Mouse (Mus musculus) MEL (cell line): ENCODE measurements at regions not wholly inside any gene's neighbourhood (a gene's known extent, or its start where the extent isn't known, plus 50 kb on each side); places are given as distances from the start of the nearest gene placed in this dataset.

Experiments
- DNase-seq: peaks from one replicate; pipeline ENCODE4 v3.0.0; 2011; ENCODE audit warnings: low read depth, low spot score
- H3K27ac ChIP-seq: 2 replicates; pipeline ENCODE4 v1.5.1; 2012; ENCODE audit warnings: low read depth, mild to moderate bottlenecking, control low read depth, low read length, moderate library complexity; ENCODE audit not compliant: control insufficient read depth
- H3K27me3 ChIP-seq, 2 experiments: fragments of 150-350 bp in 1 of 2; sonication (generic) in 1 of 2; 2 replicates each; pipeline ENCODE4 v1.6.1; 2012; ENCODE audit warnings: low read length in 2 of 2, mild to moderate bottlenecking in 2 of 2, improper control_type of control experiment in 1 of 2, moderate library complexity in 1 of 2; ENCODE audit not compliant: insufficient read depth in 2 of 2, control insufficient read depth in 1 of 2
- H3K36me3 ChIP-seq, 2 experiments: 2 replicates each; pipeline ENCODE4 v1.6.1; 2012 to 2014; ENCODE audit warnings: low read length in 2 of 2, improper control_type of control experiment in 1 of 2, inconsistent platforms in 1 of 2, mild to moderate bottlenecking in 1 of 2; ENCODE audit not compliant: insufficient read depth in 2 of 2, control insufficient read depth in 1 of 2
- H3K4me1 ChIP-seq, 2 experiments: fragments of 150-350 bp in 1 of 2; sonication (generic) in 1 of 2; 2 replicates each; pipeline ENCODE4 v1.6.1; 2012; ENCODE audit warnings: low read length in 2 of 2, improper control_type of control experiment in 1 of 2, mild to moderate bottlenecking in 1 of 2; ENCODE audit not compliant: insufficient read depth in 2 of 2, control insufficient read depth in 1 of 2
- H3K4me3 ChIP-seq, 2 experiments: fragments of 150-350 bp in 1 of 2; sonication (generic) in 1 of 2; 2 replicates each; pipeline ENCODE4 v1.5.1; 2012; ENCODE audit warnings: low read depth in 2 of 2, low read length in 2 of 2, mild to moderate bottlenecking in 2 of 2, moderate library complexity in 2 of 2, control low read depth in 1 of 2, improper control_type of control experiment in 1 of 2; ENCODE audit not compliant: control insufficient read depth in 1 of 2, insufficient read depth in 1 of 2
- H3K79me2 ChIP-seq: 2 replicates; pipeline ENCODE4 v1.6.1; 2012; ENCODE audit warnings: mild to moderate bottlenecking, low read length, moderate library complexity; ENCODE audit not compliant: control insufficient read depth, poor library complexity, insufficient read depth
- H3K9ac ChIP-seq: 2 replicates; pipeline ENCODE4 v1.6.1; 2012; ENCODE audit warnings: low read depth, mild to moderate bottlenecking, control low read depth, low read length, moderate library complexity; ENCODE audit not compliant: control insufficient read depth, poor library complexity, severe bottlenecking
- H3K9me3 ChIP-seq: fragments of 150-350 bp; sonication (generic); replicated peaks from 2 replicates; pipeline ENCODE4 v1.6.1; 2012; ENCODE audit warnings: mild to moderate bottlenecking, low read length, improper control_type of control experiment, moderate library complexity; ENCODE audit not compliant: insufficient read depth
- CTCF ChIP-seq, 3 experiments: IDR thresholded peaks in 2 of 3; conservative IDR thresholded peaks in 1 of 3; 2 replicates each; pipeline ENCODE4 v1.5.1; 2011 to 2012; ENCODE audit warnings: low read length in 3 of 3, low read depth in 2 of 3, mild to moderate bottlenecking in 2 of 3, improper control_type of control experiment in 1 of 3, inconsistent platforms in 1 of 3, mixed read lengths in 1 of 3, moderate library complexity in 1 of 3; ENCODE audit not compliant: control insufficient read depth in 1 of 3, insufficient read depth in 1 of 3, poor library complexity in 1 of 3, severe bottlenecking in 1 of 3
- GATA1 ChIP-seq: IDR thresholded peaks from 2 replicates; pipeline ENCODE4 v1.6.1; 2011; ENCODE audit warnings: low read depth, low read length, improper control_type of control experiment
- MYC ChIP-seq: IDR thresholded peaks from 2 replicates; pipeline ENCODE4 v1.6.1; 2011; ENCODE audit warnings: low read depth, mild to moderate bottlenecking, low read length, improper control_type of control experiment, moderate library complexity
- NELFE ChIP-seq: IDR thresholded peaks from 2 replicates; pipeline ENCODE4 v1.6.1; 2011; ENCODE audit warnings: low read depth, low read length, improper control_type of control experiment
- RAD21 ChIP-seq: IDR thresholded peaks from 2 replicates; pipeline ENCODE4 v1.6.1; 2011; ENCODE audit warnings: mild to moderate bottlenecking, low read depth, low read length, improper control_type of control experiment
- SIN3A ChIP-seq: IDR thresholded peaks from 2 replicates; pipeline ENCODE4 v1.6.1; 2012; ENCODE audit warnings: low read length, improper control_type of control experiment, inconsistent platforms
- SMC3 ChIP-seq: IDR thresholded peaks from 2 replicates; pipeline ENCODE4 v1.6.1; 2011; ENCODE audit warnings: low read depth, low read length, improper control_type of control experiment
- UBTF ChIP-seq: IDR thresholded peaks from 2 replicates; pipeline ENCODE4 v1.6.1; 2012; ENCODE audit warnings: low read depth, mild to moderate bottlenecking, inconsistent platforms, low read length, improper control_type of control experiment, moderate library complexity, borderline replicate concordance; ENCODE audit not compliant: insufficient read depth
- ZC3H11A ChIP-seq: IDR thresholded peaks from 2 replicates; pipeline ENCODE4 v1.6.1; 2012; ENCODE audit warnings: low read depth, mild to moderate bottlenecking, inconsistent platforms, low read length, improper control_type of control experiment
- ZKSCAN1 ChIP-seq: IDR thresholded peaks from 2 replicates; pipeline ENCODE4 v1.6.1; 2012; ENCODE audit warnings: low read depth, mild to moderate bottlenecking, inconsistent platforms, low read length, improper control_type of control experiment, moderate library complexity
- ZNF384 ChIP-seq: IDR thresholded peaks from 2 replicates; pipeline ENCODE4 v1.6.1; 2012; ENCODE audit warnings: low read depth, mild to moderate bottlenecking, inconsistent platforms, low read length, improper control_type of control experiment

DNA sequence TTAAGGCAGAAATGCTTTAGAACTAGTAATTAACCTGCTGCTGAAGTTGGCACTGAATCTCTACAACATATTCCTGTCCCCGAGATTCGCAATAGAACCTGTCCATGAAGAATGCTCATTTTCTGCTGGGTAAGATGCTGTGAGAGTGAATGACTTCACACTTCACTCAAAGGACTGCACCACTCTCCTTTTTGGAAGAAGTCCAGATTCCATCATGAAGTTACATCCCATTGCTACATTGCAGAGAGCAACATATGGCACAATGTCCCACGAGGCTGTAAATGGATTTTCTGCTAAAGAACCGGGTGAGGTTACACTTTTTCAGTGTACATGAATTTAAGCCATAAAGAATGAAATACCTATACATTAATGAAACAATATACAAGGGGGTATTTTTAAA lies 360.0 kb downstream of the Fscb start:
- Histone ChIP-seq H3K79me2 (no peaks in the 10 kb centered on the region), H3K9ac (no peak overlapping the region), H3K36me3 (no peaks in the 10 kb centered on the region), H3K4me1 (no peaks in the 10 kb centered on the region), H3K27ac (no peak overlapping the region), H3K4me3 (no peak overlapping the region), H3K27me3 (no peaks in the 10 kb centered on the region), H3K9me3 (no peaks in the 10 kb centered on the region)
- TF ChIP-seq UBTF (no peak), MYC (no peak), ZNF384 (no peak)
- no peak for DNase-seq

DNA sequence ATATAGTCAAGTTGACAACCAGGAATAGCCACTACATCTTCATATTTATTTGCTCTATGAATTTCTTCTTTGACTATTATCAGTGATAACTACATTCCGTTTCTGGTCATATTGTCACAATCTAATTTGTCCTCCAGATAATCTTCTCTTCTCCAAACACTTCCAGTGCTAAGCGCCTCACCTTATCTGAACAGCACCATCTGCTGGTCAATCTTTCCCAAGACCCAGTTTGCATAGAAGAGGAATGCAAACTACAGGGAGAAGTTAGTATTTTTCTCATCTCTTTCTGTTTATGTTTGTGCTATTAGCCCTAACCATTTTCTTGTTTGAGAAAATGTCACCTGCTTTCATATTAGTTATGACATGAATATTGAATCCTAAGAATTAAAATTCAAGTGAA lies 370.3 kb downstream of the Fscb start:
- Histone ChIP-seq H3K27me3 (no peaks in the 10 kb centered on the region), H3K9ac (no peak overlapping the region), H3K36me3 (no peaks in the 10 kb centered on the region), H3K79me2 (no peaks in the 10 kb centered on the region), H3K4me1 (no peaks in the 10 kb centered on the region), H3K4me3 (no peak overlapping the region), H3K27ac (no peak overlapping the region), H3K9me3 (no peaks in the 10 kb centered on the region)
- peak; percentile 60 for DNase-seq
- TF ChIP-seq RAD21 (peak; percentile 68), SMC3 (peak; percentile 77), CTCF (IDR thresholded peaks at IDR 0.05 in 2 of 3, conservative IDR thresholded peaks at IDR 0.05 in 1 of 3; ENCODE audit: control insufficient read depth in 1 of 3, insufficient read depth in 1 of 3, low read depth in 2 of 3, low read length in 3 of 3, poor library complexity in 1 of 3, severe bottlenecking in 1 of 3) (peak; percentile 19 to 69 (median 55)), ZC3H11A (peak; percentile 64), GATA1 (0 out of 2 replicates have a peak, but pooled peaks have one; percentile 32), NELFE (no peak), ZKSCAN1 (no peak)

DNA sequence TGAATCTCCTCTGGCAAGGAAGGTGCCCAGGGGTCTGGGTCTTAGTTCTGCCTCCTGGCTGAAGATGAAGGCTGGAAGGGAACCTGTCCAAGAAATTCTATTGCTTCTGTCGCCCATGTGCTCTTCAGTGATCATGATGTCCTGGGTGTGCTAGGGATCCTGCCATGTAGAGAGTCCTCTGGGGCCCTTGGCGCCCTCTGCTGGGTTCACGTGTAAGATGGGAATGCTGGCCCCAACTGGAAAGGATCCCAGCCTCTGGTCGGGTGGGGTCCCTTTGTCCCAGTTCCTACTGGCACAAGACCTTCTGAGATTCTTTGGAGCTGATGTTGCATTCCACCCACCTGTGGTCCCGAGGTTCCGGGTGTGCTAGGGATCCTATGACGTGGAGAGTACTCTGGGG lies 397.7 kb downstream of the Fscb start:
- no peak overlapping the region for H3K4me3 ChIP-seq
- H3K27ac ChIP-seq: no peak overlapping the region
- H3K27me3 ChIP-seq: no peaks in the 10 kb centered on the region
- TF ChIP-seq SMC3 (peak; percentile 41), CTCF (IDR thresholded peaks at IDR 0.05 in 2 of 3, conservative IDR thresholded peaks at IDR 0.05 in 1 of 3; ENCODE audit: control insufficient read depth in 1 of 3, insufficient read depth in 1 of 3, low read depth in 2 of 3, low read length in 3 of 3, poor library complexity in 1 of 3, severe bottlenecking in 1 of 3) (peak in 2 of 3 experiments; percentile 42 to 60; a peak in 4 of 6 replicates), ZC3H11A (peak; percentile 9; the same call in 1 of the 2 replicates), RAD21 (peak; percentile 32), SIN3A (no peak)
- H3K79me2 ChIP-seq: no peaks in the 10 kb centered on the region
- no peaks in the 10 kb centered on the region for H3K36me3 ChIP-seq
- 0 out of 4 replicates have a peak, but pooled peaks cover 0 to 2% of the 10 kb centered on the region in 2 experiments for H3K4me1 ChIP-seq
- no peaks in the 10 kb centered on the region for H3K9me3 ChIP-seq
- H3K9ac ChIP-seq: no peak overlapping the region
- DNase-seq: peak; percentile 17
